Mouse (Mus musculus) ES-E14 (cell line): ENCODE results near the gene Txndc11. TPM values are rescaled to one million over a fixed set of nuclear protein-coding genes. Genes with fewer than 3 reads are reported as not detected.

Experiments used
- DNase-seq: peaks from one replicate; pipeline ENCODE4 v3.0.0-alpha.2; 2013; ENCODE audit warnings: low read depth, low spot score
- H3K27ac ChIP-seq: 2 replicates; pipeline ENCODE4 v1.5.1; 2012; ENCODE audit warnings: low read depth, mild to moderate bottlenecking, low read length, moderate library complexity, mixed read lengths; ENCODE audit not compliant: poor library complexity, insufficient read depth, severe bottlenecking
- H3K36me3 ChIP-seq: 2 replicates; pipeline ENCODE4 v1.6.1; 2012; ENCODE audit warnings: mild to moderate bottlenecking, low read length, moderate library complexity, mixed read lengths; ENCODE audit not compliant: control insufficient read depth, poor library complexity, insufficient read depth, severe bottlenecking
- H3K4me1 ChIP-seq, 2 experiments: fragments of 150-350 bp in 1 of 2; sonication (generic) in 1 of 2; 2 replicates each; pipeline ENCODE4 v1.6.1; 2012; ENCODE audit warnings: low read length in 2 of 2, mild to moderate bottlenecking in 1 of 2, mixed read lengths in 1 of 2; ENCODE audit not compliant: control insufficient read depth in 2 of 2, insufficient read depth in 2 of 2, poor library complexity in 1 of 2
- H3K4me3 ChIP-seq, 2 experiments: fragments of 150-350 bp in 1 of 2; sonication (generic) in 1 of 2; 2 replicates each; pipeline ENCODE4 v1.5.1; 2012; ENCODE audit warnings: low read length in 2 of 2, low read depth in 1 of 2, mild to moderate bottlenecking in 1 of 2, mixed read lengths in 1 of 2; ENCODE audit not compliant: insufficient read depth in 1 of 2, poor library complexity in 1 of 2, severe bottlenecking in 1 of 2
- H3K9ac ChIP-seq: 2 replicates; pipeline ENCODE4 v1.6.1; 2012; ENCODE audit warnings: low read depth, mild to moderate bottlenecking, low read length, mixed read lengths; ENCODE audit not compliant: poor library complexity, insufficient read depth, severe bottlenecking
- H3K9me3 ChIP-seq: fragments of 150-350 bp; sonication (generic); 2 replicates; pipeline ENCODE4 v1.6.1; 2012; ENCODE audit warnings: low read depth, mild to moderate bottlenecking, low read length; ENCODE audit not compliant: control insufficient read depth, insufficient read depth
- CHD2 ChIP-seq: IDR thresholded peaks from 2 replicates; pipeline ENCODE4 v1.6.1; 2014; ENCODE audit warnings: mild to moderate bottlenecking, low read depth, low read length, inconsistent platforms
- HCFC1 ChIP-seq: IDR thresholded peaks from 2 replicates; pipeline ENCODE4 v1.6.1; 2012; ENCODE audit warnings: low read length, inconsistent platforms, borderline replicate concordance; ENCODE audit not compliant: insufficient read depth
- MAFK ChIP-seq: IDR thresholded peaks from 2 replicates; pipeline ENCODE4 v1.6.1; 2014; ENCODE audit warnings: mild to moderate bottlenecking, low read depth, low read length, inconsistent platforms; ENCODE audit not compliant: insufficient read depth
- ZC3H11A ChIP-seq: IDR thresholded peaks from 2 replicates; pipeline ENCODE4 v1.6.1; 2012; ENCODE audit warnings: low read depth, mild to moderate bottlenecking, inconsistent platforms, low read length, borderline replicate concordance
- ZNF384 ChIP-seq: IDR thresholded peaks from 2 replicates; pipeline ENCODE4 v1.6.1; 2012; ENCODE audit warnings: low read depth, low read length, inconsistent platforms
- in situ Hi-C, 2 experiments: fragments of 600-800 bp; cut with MboI; formaldehyde crosslinking; loops; one replicate each; pipeline ENCODE4 v1.15.1; 2025; ENCODE audit warnings: low sequenced_read_pairs in 2 of 2, inconsistent platforms in 1 of 2; ENCODE audit not compliant: unreplicated experiment in 2 of 2
- total RNA-seq: library from RNA; depleted of rRNA; stranded (reverse); fragments of 300-350 nt; gene quantifications from 2 replicates; pipeline ENCODE4 v1.2.3, GENCODE M21; 2012

Gene Txndc11
- total RNA-seq, 1 experiment: 26.0 TPM

- no peaks in the 10 kb centered on the region for H3K4me1 ChIP-seq
- DNase-seq: no peak
- no peak overlapping the region for H3K4me3 ChIP-seq
- no peak overlapping the region for H3K27ac ChIP-seq
- no peak overlapping the region for H3K9ac ChIP-seq
- no peak for TF ChIP-seq MAFK
- TF ChIP-seq ZNF384: no peak
- TF ChIP-seq ZC3H11A: no peak
- no peak for TF ChIP-seq CHD2
- no peak for TF ChIP-seq HCFC1
- H3K9me3 ChIP-seq: no peaks in the 10 kb centered on the region
- no peaks in the 10 kb centered on the region; the same call in 1 of the 2 replicates for H3K36me3 ChIP-seq
- in situ Hi-C loops: no loop called here
These were observed 11.8 kb downstream of the Txndc11 start for GRCm38 (mm10) chr16:11122625-11123024.

GRCm38 (mm10) chr16:11109198-11109740 is 25.2 kb downstream of the Txndc11 start:
- DNase-seq: peak; percentile 11
- Histone ChIP-seq H3K27ac (no peak overlapping the region), H3K4me1 (no peaks in the 10 kb centered on the region), H3K36me3 (no peaks in the 10 kb centered on the region), H3K4me3 (no peak overlapping the region), H3K9ac (no peak overlapping the region), H3K9me3 (no peaks in the 10 kb centered on the region)
- TF ChIP-seq ZC3H11A (0 out of 2 replicates have a peak, but pooled peaks have one; percentile 38), CHD2 (no peak)
- in situ Hi-C loops: no loop called here

GRCm38 (mm10) chr16:11104905-11105304 is 29.5 kb downstream of the Txndc11 start:
- no peak for TF ChIP-seq CHD2
- TF ChIP-seq ZNF384: no peak
- no peak for TF ChIP-seq MAFK
- no peak for TF ChIP-seq HCFC1
- no peak for TF ChIP-seq ZC3H11A
- no peaks in the 10 kb centered on the region for H3K9me3 ChIP-seq
- no peaks in the 10 kb centered on the region for H3K36me3 ChIP-seq
- in situ Hi-C loops: no loop called here
- H3K4me3 ChIP-seq: no peak overlapping the region
- no peaks in the 10 kb centered on the region for H3K4me1 ChIP-seq
- DNase-seq: no peak
- H3K9ac ChIP-seq: no peak overlapping the region
- no peak overlapping the region for H3K27ac ChIP-seq

GRCm38 (mm10) chr16:11097301-11097700 is 37.1 kb downstream of the Txndc11 start:
- no peaks in the 10 kb centered on the region for H3K9me3 ChIP-seq
- no peaks in the 10 kb centered on the region for H3K4me1 ChIP-seq
- TF ChIP-seq HCFC1: no peak
- H3K27ac ChIP-seq: no peak overlapping the region
- DNase-seq: no peak
- H3K36me3 ChIP-seq: no peaks in the 10 kb centered on the region
- H3K9ac ChIP-seq: no peak overlapping the region
- in situ Hi-C loops: no loop called here
- no peak overlapping the region for H3K4me3 ChIP-seq

- no peak for TF ChIP-seq HCFC1
- no peak for TF ChIP-seq CHD2
- no peak for TF ChIP-seq MAFK
- no peak for TF ChIP-seq ZNF384
- no peaks in the 10 kb centered on the region for H3K4me1 ChIP-seq
- peaks cover 15% of the 10 kb centered on the region for H3K36me3 ChIP-seq
- in situ Hi-C loops: no loop called here
- DNase-seq: no peak
- no peak overlapping the region for H3K4me3 ChIP-seq
- no peak overlapping the region for H3K27ac ChIP-seq
- H3K9me3 ChIP-seq: no peaks in the 10 kb centered on the region
- no peak overlapping the region for H3K9ac ChIP-seq
These were observed 40.6 kb downstream of the Txndc11 start for GRCm38 (mm10) chr16:11093717-11094386.
